Mouse (Mus musculus) C2C12 (cell line): ENCODE measurements around the gene Olfr1113. TPM values are rescaled to one million over a fixed set of nuclear protein-coding genes. Genes with fewer than 3 reads are reported as not detected.
"Not testable (repeated sequence)": the region's sequence is repeated elsewhere in the genome, so short reads cannot be mapped to it uniquely, and the experiment has no call there.

Experiments used
- H3K27me3 ChIP-seq: one replicate; pipeline ENCODE4 v1.6.1; 2011; ENCODE audit not compliant: control insufficient read depth, insufficient read depth, insufficient read length
- H3K36me3 ChIP-seq: one replicate; pipeline ENCODE4 v1.6.1; 2011; ENCODE audit not compliant: control insufficient read depth, insufficient read depth
- H3K4me3 ChIP-seq: one replicate; pipeline ENCODE4 v1.5.1; 2011; ENCODE audit warnings: mild to moderate bottlenecking, control low read depth; ENCODE audit not compliant: poor library complexity, insufficient read depth, severe bottlenecking
- H3K79me2 ChIP-seq: one replicate; pipeline ENCODE4 v1.6.1; 2011; ENCODE audit not compliant: control insufficient read depth, insufficient read depth
- H3K79me3 ChIP-seq: one replicate; pipeline ENCODE4 v1.6.1; 2011; ENCODE audit warnings: low read depth, control low read depth
- H3ac ChIP-seq: one replicate; pipeline ENCODE3; 2011; ENCODE audit warnings: low read depth; ENCODE audit not compliant: control insufficient read depth, insufficient read length
- CEBPB ChIP-seq: IDR thresholded peaks from one replicate; pipeline ENCODE4 v1.6.1; 2011; ENCODE audit warnings: low read depth, mild to moderate bottlenecking, control low read depth, moderate library complexity
- CTCF ChIP-seq: IDR thresholded peaks from one replicate; pipeline ENCODE4 v1.5.1; 2011; ENCODE audit not compliant: control insufficient read depth, insufficient read depth, insufficient read length
- FOSL1 ChIP-seq: IDR thresholded peaks from one replicate; pipeline ENCODE4 v1.8.0; 2011; ENCODE audit warnings: mild to moderate bottlenecking, low read length; ENCODE audit not compliant: poor library complexity, insufficient read depth, severe bottlenecking
- MAX ChIP-seq: IDR thresholded peaks from one replicate; pipeline ENCODE4 v1.6.1; 2011; ENCODE audit warnings: mild to moderate bottlenecking, control low read depth
- MYOD1 ChIP-seq: IDR thresholded peaks from one replicate; pipeline ENCODE4 v1.6.1; 2011; ENCODE audit warnings: low read depth; ENCODE audit not compliant: control insufficient read depth, insufficient read length
- MYOG ChIP-seq: IDR thresholded peaks from one replicate; pipeline ENCODE4 v1.6.1; 2011; ENCODE audit not compliant: control insufficient read depth, insufficient read length; ENCODE audit errors: extremely low read depth
- USF1 ChIP-seq: IDR thresholded peaks from one replicate; pipeline ENCODE4 v1.6.1; 2011; ENCODE audit warnings: low read depth, mild to moderate bottlenecking, control low read depth, moderate library complexity
- long read RNA-seq, 2 experiments: library from polyadenylated mRNA; unstranded; transcript quantifications; one replicate each; pipeline ENCODE4 v2.0.0; 2019 to 2020
- microRNA-seq: library from miRNA; unstranded; fragments of <30 nt; microRNA quantifications from one replicate; pipeline ENCODE4, GENCODE M21; 2019; ENCODE audit warnings: borderline microRNAs expressed
- polyA plus RNA-seq: library from polyadenylated mRNA; unstranded; fragments of >200 nt; fragmentation: generic; extraction: Trizol; gene quantifications from one replicate; pipeline ENCODE4 v1.2.1, GENCODE M21; 2012; ENCODE audit warnings: missing spikeins

Olfr1113 gene
- not detected for polyA plus RNA-seq
- long read RNA-seq, experiment 1 = 0 reads
- long read RNA-seq, experiment 2 = 0 reads

DNA sequence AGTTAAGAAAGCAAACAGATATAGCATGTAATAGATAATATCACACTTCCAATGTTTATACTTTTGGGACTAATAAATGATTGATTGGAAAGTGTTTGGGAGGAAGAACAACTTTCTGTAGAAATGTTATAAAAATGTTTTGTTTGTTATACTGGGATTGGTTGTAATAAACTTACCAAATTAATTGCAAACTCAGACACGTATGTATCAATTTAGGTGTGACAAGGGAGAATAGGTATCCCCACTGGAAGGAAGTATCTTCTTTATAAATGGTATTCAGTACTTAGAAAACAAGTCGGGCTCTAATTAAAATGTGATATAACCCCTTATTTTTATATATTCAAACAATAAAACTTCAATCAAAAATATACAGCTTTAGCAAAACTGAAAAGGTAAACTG, at the start of gene Olfr1113:
TSS of gene Olfr1113 (plus strand) at position 301 of the 400 bp plus-strand sequence.
- Histone ChIP-seq H3K36me3 (no peaks in the 10 kb centered on the region), H3K79me3 (no peaks in the 10 kb centered on the region), H3ac (no peak within 1 kb of the TSS), H3K4me3 (no peak within 1 kb of the TSS), H3K27me3 (no peaks in the 10 kb centered on the region), H3K79me2 (no peaks in the 10 kb centered on the region)
- no peak for TF ChIP-seq MYOD1
- TF ChIP-seq MYOG = no peak
- TF ChIP-seq CTCF = no peak
- no peak for TF ChIP-seq USF1
- TF ChIP-seq CEBPB = no peak
- no peak for TF ChIP-seq MAX
- no peak for TF ChIP-seq FOSL1

DNA sequence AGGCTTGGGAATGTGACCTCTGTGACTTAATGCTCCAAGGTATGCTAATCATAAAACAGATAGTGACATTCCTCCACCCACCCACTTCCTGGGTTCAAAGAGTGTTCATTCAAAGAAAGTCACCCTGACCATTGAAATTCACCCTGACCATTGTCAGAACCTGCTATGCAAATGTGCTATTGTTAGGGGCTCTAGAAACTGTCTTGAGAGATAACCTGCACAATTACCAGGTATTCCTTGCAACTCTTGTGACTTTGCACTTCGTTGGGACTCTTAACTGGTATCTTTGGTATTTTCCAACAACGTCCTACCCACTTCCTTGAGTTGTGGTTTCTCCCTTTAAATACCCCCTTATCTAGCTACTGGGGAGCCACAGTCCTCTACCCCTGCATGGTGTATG, 41.0 kb upstream of the Olfr1113 start:
- H3K4me3 ChIP-seq, H3K79me2 ChIP-seq, H3K36me3 ChIP-seq, H3ac ChIP-seq, H3K79me3 ChIP-seq, H3K27me3 ChIP-seq: not testable (repeated sequence)

DNA sequence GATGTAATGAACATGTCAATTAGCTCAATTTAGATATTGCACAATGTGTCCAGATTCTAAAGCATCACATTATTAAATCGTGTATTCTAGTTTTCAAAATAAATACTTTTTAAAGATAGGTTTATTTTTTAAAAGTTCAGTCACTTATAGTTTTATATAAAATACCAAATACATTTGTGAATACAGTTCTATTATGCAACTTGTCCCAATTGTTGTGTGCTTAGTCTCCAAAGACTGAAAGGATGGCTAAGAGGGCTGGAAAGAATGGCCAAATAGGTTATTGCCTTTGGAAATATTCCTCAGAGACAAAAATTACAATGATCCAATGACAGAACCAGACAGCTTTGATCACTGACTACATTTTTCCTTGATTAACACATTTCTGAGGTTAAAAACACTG, 21.3 kb upstream of the Olfr1113 start, which contains the start of gene Olfr1112:
TSS of gene Olfr1112 (plus strand) at position 301 of the 400 bp plus-strand sequence.
- Histone ChIP-seq H3K79me2 (no peaks in the 10 kb centered on the region), H3K36me3 (no peaks in the 10 kb centered on the region), H3ac (no peak within 1 kb of the TSS), H3K27me3 (no peaks in the 10 kb centered on the region), H3K4me3 (no peak within 1 kb of the TSS), H3K79me3 (no peaks in the 10 kb centered on the region)
- TF ChIP-seq CEBPB (no peak), MAX (no peak), CTCF (no peak), FOSL1 (no peak), MYOG (no peak), MYOD1 (no peak), USF1 (no peak)

DNA sequence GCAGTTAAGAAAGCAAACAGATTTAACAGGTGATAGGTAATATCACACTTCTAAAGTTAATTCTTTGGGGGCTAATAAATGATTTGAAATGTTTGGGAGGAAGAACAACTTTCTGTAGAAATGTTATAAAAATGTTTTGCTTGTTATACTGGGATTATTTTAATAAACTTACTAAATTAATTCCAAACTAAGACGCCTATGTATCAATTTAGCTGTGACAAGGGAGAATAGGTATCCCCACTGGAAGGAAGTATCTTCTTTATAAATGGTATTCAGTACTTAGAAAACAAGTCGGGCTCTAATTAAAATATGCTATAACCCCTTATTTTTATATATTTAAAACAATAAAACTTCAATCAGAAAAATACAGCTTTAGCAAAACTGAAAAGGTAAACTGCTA, 38.9 kb downstream of the Olfr1113 start, which contains the start of gene Olfr1115:
TSS of gene Olfr1115 (plus strand) at position 301 of the 400 bp plus-strand sequence.
- Histone ChIP-seq H3ac (no peak within 1 kb of the TSS), H3K79me3 (no peaks in the 10 kb centered on the region), H3K36me3 (no peaks in the 10 kb centered on the region), H3K4me3 (no peak within 1 kb of the TSS), H3K79me2 (no peaks in the 10 kb centered on the region), H3K27me3 (no peaks in the 10 kb centered on the region)
- no peak for TF ChIP-seq CTCF
- no peak for TF ChIP-seq MAX
- no peak for TF ChIP-seq FOSL1
- TF ChIP-seq MYOG = no peak
- TF ChIP-seq MYOD1 = no peak
- no peak for TF ChIP-seq CEBPB
- TF ChIP-seq USF1 = no peak

Small RNA genes lying within 50 kb of the gene (microRNA-seq; reads per million reads assigned to microRNA genes)
- gene Gm27438 = not detected

Other genes starting within 250 kb of the Olfr1113 start
- gene Olfr1099, start 248.3 kb upstream of the Olfr1113 start, polyA plus RNA-seq = not detected
- not detected for gene Olfr1100, start 229.0 kb upstream of the Olfr1113 start, polyA plus RNA-seq
- gene Olfr1101, start 217.7 kb upstream of the Olfr1113 start, polyA plus RNA-seq = not detected
- gene Olfr1102, start 210.6 kb upstream of the Olfr1113 start, polyA plus RNA-seq = not detected
- not detected for gene Olfr1104, start 181.9 kb upstream of the Olfr1113 start, polyA plus RNA-seq
- not detected for gene Olfr1105, start 172.4 kb upstream of the Olfr1113 start, polyA plus RNA-seq
- not detected for gene Olfr1106, start 156.7 kb upstream of the Olfr1113 start, polyA plus RNA-seq
- not detected for gene Olfr1107, start 133.2 kb upstream of the Olfr1113 start, polyA plus RNA-seq
- not detected for gene Olfr1109, start 113.0 kb upstream of the Olfr1113 start, polyA plus RNA-seq
- not detected for gene Olfr259, start 94.4 kb upstream of the Olfr1113 start, polyA plus RNA-seq
- gene Olfr1110, start 68.7 kb upstream of the Olfr1113 start, polyA plus RNA-seq = not detected
- not detected for gene Olfr1111, start 56.3 kb upstream of the Olfr1113 start, polyA plus RNA-seq
- gene Olfr1112, start 21.2 kb upstream of the Olfr1113 start, polyA plus RNA-seq = not detected
- not detected for gene Olfr1115, start 39.0 kb downstream of the Olfr1113 start, polyA plus RNA-seq
- gene Olfr1116, start 58.6 kb downstream of the Olfr1113 start, polyA plus RNA-seq = not detected
- not detected for gene Olfr1118, start 98.6 kb downstream of the Olfr1113 start, polyA plus RNA-seq
- not detected for gene Olfr1120, start 145.8 kb downstream of the Olfr1113 start, polyA plus RNA-seq
- gene Olfr1121, start 160.9 kb downstream of the Olfr1113 start, polyA plus RNA-seq = not detected
- not detected for gene Olfr1122, start 176.9 kb downstream of the Olfr1113 start, polyA plus RNA-seq
- not detected for gene Olfr1123, start 207.7 kb downstream of the Olfr1113 start, polyA plus RNA-seq
- not detected for gene Olfr1124, start 221.3 kb downstream of the Olfr1113 start, polyA plus RNA-seq
- not detected for gene Olfr1126, start 245.0 kb downstream of the Olfr1113 start, polyA plus RNA-seq